Mouse (Mus musculus): ENCODE data around the gene Zfp346. TPM values are rescaled to one million over a fixed set of nuclear protein-coding genes. Genes with fewer than 3 reads are reported as not detected.

The Zfp346 gene
- polyA plus RNA-seq, 1 experiment from 2014 or later: 11.8 TPM

DNA sequence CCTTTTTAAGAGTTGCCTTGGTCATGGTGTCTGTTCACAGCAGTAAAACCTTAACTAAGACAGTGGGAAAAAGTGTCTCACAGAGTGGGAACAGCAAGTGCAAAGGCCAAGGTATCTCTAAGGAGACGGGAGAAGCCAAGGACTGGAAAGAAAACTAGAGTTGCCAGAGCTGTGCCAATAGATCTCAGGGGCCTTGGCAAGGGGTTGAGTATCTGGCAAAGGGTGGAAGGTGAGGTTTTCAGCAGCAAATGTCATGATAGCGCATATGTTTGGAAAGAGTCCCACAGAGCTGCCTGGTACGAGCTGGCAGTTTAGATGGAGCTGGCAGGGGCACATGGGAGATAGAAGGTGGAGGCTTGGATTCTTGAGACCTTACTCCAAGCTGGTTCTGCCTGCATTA, 74.5 kb downstream of the Zfp346 start:
- ATAC-seq (replicated peaks; ENCODE audit: low FRiP score, low read depth) (no peak), DNase-seq (ENCODE audit: low spot score) (no peak)
- H3K36me3 ChIP-seq (ENCODE audit: insufficient read depth, low read length): no peaks in the 10 kb centered on the region
- H3K9me3 ChIP-seq (replicated peaks; ENCODE audit: low read length): no peaks in the 10 kb centered on the region
- H3K4me3 ChIP-seq (replicated peaks; ENCODE audit: low read depth, low read length): no peak overlapping the region
- H3K4me1 ChIP-seq (replicated peaks; ENCODE audit: insufficient read depth, low read length): no peaks in the 10 kb centered on the region
- H3K27me3 ChIP-seq (ENCODE audit: insufficient read depth, low read length): no peaks in the 10 kb centered on the region
- no peak overlapping the region for H3K9ac ChIP-seq (ENCODE audit: low read depth, low read length)
- TF ChIP-seq CTCF (IDR thresholded peaks at IDR 0.05; ENCODE audit: low read depth): no peak
- no peak overlapping the region for H3K27ac ChIP-seq
- 92% methylated on average over 3 of the region's 3 CpGs for WGBS
- H3K4me2 ChIP-seq (ENCODE audit: low read length): no peak overlapping the region

DNA sequence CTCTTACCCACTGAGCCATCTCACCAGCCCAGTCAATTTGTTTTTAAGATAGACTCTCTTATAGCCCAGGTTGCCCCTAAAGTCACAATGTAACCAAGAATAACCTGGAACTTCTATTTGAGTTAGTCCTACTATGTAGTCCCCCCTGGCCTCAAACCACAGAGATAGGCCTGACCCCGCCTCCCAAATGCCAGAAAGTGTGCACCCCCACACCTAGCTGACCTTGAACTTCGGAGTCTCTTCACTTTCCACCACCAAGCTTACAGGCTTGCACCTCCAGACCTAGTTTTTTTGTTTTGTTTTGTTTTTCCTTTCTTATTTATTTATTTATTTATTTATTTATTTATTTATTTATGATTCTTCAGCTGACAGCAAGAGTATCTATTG, 76.7 kb downstream of the Zfp346 start:
- DNase-seq (ENCODE audit: low spot score): no peak
- TF ChIP-seq CTCF (IDR thresholded peaks at IDR 0.05; ENCODE audit: low read depth): no peak
- WGBS: 77% methylated on average over 2 of the region's 2 CpGs

DNA sequence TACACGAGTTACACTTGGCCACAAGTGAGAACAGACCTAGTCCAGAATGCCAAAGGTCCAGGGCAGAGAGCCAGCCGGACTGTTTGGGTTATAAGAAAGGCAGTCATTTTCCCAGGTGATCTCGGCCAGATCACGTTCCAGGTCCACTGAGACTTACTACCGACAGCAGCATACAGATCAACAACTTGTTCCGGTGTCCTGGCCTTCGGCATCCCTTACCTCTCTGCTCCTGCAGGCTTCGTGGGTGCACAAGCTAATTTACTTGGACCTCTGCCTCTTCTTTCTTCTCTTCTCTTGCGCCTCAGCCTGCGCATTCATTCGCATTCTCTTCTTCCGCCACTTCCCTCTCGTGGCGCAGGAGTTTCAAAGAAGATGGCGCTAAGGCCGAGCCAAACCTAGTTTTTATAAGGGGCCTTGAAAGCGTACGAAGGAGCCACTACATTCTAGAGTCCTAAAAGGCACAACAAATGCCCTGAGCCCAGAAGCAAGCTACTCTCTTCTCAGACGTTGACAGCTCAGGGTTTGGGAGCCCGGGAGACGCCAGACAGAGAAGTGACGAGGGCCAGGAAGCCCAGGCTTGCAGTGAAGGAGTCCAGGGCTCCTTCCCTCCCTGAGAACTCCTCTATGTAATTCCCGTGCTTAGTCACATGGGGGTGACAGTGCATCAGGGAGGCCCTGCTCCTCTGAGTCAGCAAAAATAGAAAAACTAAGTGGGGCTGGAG, 77.2 kb downstream of the Zfp346 start:
- DNase-seq (ENCODE audit: low spot score) (peak; percentile 97), ATAC-seq (replicated peaks; ENCODE audit: low FRiP score, low read depth) (peak; percentile 93)
- Histone ChIP-seq H3K27me3 (ENCODE audit: insufficient read depth, low read length) (no peaks in the 10 kb centered on the region), H3K4me3 (replicated peaks; ENCODE audit: low read depth, low read length) (peak overlapping the region; percentile 17), H3K9me3 (replicated peaks; ENCODE audit: low read length) (no peaks in the 10 kb centered on the region), H3K4me1 (replicated peaks; ENCODE audit: insufficient read depth, low read length) (no peaks in the 10 kb centered on the region), H3K27ac (peak overlapping the region; percentile 78), H3K9ac (ENCODE audit: low read depth, low read length) (peak overlapping the region; percentile 27), H3K36me3 (ENCODE audit: insufficient read depth, low read length) (no peaks in the 10 kb centered on the region), H3K4me2 (ENCODE audit: low read length) (peak overlapping the region; percentile 60)
- 1% methylated on average over 23 of the region's 23 CpGs for WGBS
- TF ChIP-seq CTCF (IDR thresholded peaks at IDR 0.05; ENCODE audit: low read depth): peak; percentile 70

More for the DNA sequence above, 76.7 kb downstream of the Zfp346 start:
- Histone ChIP-seq H3K27me3 (ENCODE audit: insufficient read depth, low read length) (no peaks in the 10 kb centered on the region), H3K36me3 (ENCODE audit: insufficient read depth, low read length) (no peaks in the 10 kb centered on the region), H3K4me3 (replicated peaks; ENCODE audit: low read depth, low read length) (peak overlapping the region; percentile 17; the same call in 1 of the 2 replicates), H3K4me1 (replicated peaks; ENCODE audit: insufficient read depth, low read length) (no peaks in the 10 kb centered on the region), H3K4me2 (ENCODE audit: low read length) (peak overlapping the region; percentile 60), H3K27ac (peak overlapping the region; percentile 78), H3K9me3 (replicated peaks; ENCODE audit: low read length) (no peaks in the 10 kb centered on the region), H3K9ac (ENCODE audit: low read depth, low read length) (peak overlapping the region; percentile 27; the same call in 1 of the 2 replicates)
- no peak for ATAC-seq (replicated peaks; ENCODE audit: low FRiP score, low read depth)

DNA sequence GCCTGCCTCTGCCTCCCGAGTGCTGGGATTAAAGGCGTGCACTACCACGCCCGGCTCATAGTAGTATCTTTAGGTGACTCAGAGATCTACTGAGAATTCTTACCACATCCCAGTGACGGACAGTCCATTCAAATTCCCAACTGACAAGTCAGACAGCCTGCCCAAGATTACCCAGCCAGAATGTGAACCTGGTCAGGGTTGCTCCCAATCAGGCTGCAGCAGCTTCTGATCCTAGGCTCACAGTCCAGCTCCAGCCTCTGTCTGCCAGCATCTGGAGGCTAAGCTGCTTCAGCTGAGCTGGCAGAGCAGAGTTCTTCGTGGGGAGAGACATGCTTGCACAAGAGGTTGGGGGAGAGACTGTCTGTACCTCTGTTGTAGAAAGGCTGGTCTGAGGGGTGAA, 78.3 kb downstream of the Zfp346 start:
- DNase-seq (ENCODE audit: low spot score) (no peak), ATAC-seq (replicated peaks; ENCODE audit: low FRiP score, low read depth) (no peak)
- no peaks in the 10 kb centered on the region for H3K36me3 ChIP-seq (ENCODE audit: insufficient read depth, low read length)
- no peaks in the 10 kb centered on the region for H3K4me1 ChIP-seq (replicated peaks; ENCODE audit: insufficient read depth, low read length)
- H3K27me3 ChIP-seq (ENCODE audit: insufficient read depth, low read length): no peaks in the 10 kb centered on the region
- H3K4me2 ChIP-seq (ENCODE audit: low read length): no peak overlapping the region
- H3K9ac ChIP-seq (ENCODE audit: low read depth, low read length): no peak overlapping the region
- H3K4me3 ChIP-seq (replicated peaks; ENCODE audit: low read depth, low read length): no peak overlapping the region
- TF ChIP-seq CTCF (IDR thresholded peaks at IDR 0.05; ENCODE audit: low read depth): no peak
- H3K9me3 ChIP-seq (replicated peaks; ENCODE audit: low read length): no peaks in the 10 kb centered on the region
- WGBS: 89% methylated on average over 6 of the region's 6 CpGs
- no peak overlapping the region for H3K27ac ChIP-seq

Other genes with a start within 250 kb of the Zfp346 start
- gene Unc5a, start 155.9 kb upstream of the Zfp346 start, polyA plus RNA-seq (2015; fragmentation: Nextera tagmentation; extraction: Ambion mirVana): 1.4 and 1.5 TPM in 2 replicates
- 0.61 and 0.85 TPM in 2 replicates for gene Hk3, start 83.9 kb upstream of the Zfp346 start, polyA plus RNA-seq (2015; fragmentation: Nextera tagmentation; extraction: Ambion mirVana)
- gene Uimc1, start 5.0 kb upstream of the Zfp346 start, polyA plus RNA-seq (2015; fragmentation: Nextera tagmentation; extraction: Ambion mirVana): 24.6 and 27.9 TPM in 2 replicates
- gene Gm17617, start 28.2 kb downstream of the Zfp346 start, polyA plus RNA-seq (2015; fragmentation: Nextera tagmentation; extraction: Ambion mirVana): not detected in 2 replicates
- gene Fgfr4, start 47.3 kb downstream of the Zfp346 start, polyA plus RNA-seq (2015; fragmentation: Nextera tagmentation; extraction: Ambion mirVana): 14.6 and 15.8 TPM in 2 replicates
- gene Nsd1, start 104.5 kb downstream of the Zfp346 start, polyA plus RNA-seq (2015; fragmentation: Nextera tagmentation; extraction: Ambion mirVana): 51.7 and 52.5 TPM in 2 replicates
- 398 and 435 TPM in 2 replicates for gene Prelid1, start 215.2 kb downstream of the Zfp346 start, polyA plus RNA-seq (2015; fragmentation: Nextera tagmentation; extraction: Ambion mirVana)
- 84.8 and 93.1 TPM in 2 replicates for gene Rab24, start 216.6 kb downstream of the Zfp346 start, polyA plus RNA-seq (2015; fragmentation: Nextera tagmentation; extraction: Ambion mirVana)
- 14.9 and 15.1 TPM in 2 replicates for gene Mxd3, start 224.5 kb downstream of the Zfp346 start, polyA plus RNA-seq (2015; fragmentation: Nextera tagmentation; extraction: Ambion mirVana)

Measured in kidney, postnatal 0 days (tissue).